Mouse (Mus musculus) lung, embryonic 14.5 days (tissue): ENCODE measurements around the gene Uap1l1. TPM values are rescaled to one million over a fixed set of nuclear protein-coding genes. Genes with fewer than 3 reads are reported as not detected.

Source experiments
- ATAC-seq: fragments of 200-750 bp; cut with Nextera tagmentation; 2 replicates; pipeline ENCODE4 v1.8.0; 2017; ENCODE audit warnings: mild to moderate bottlenecking, moderate TSS enrichment, moderate library complexity; ENCODE audit not compliant: insufficient read depth
- DNase-seq: peaks from one replicate; pipeline ENCODE4 v3.0.0-alpha.2; 2015
- H3K27ac ChIP-seq: fragments of 300-500 bp; sonication (generic); 2 replicates; pipeline ENCODE4 v1.5.1; 2014; ENCODE audit warnings: low read depth, mild to moderate bottlenecking, moderate library complexity
- H3K27me3 ChIP-seq: fragments of 300-500 bp; sonication (generic); 2 replicates; pipeline ENCODE4 v1.6.1; 2014; ENCODE audit warnings: low read length, control low read depth; ENCODE audit not compliant: insufficient read depth
- H3K36me3 ChIP-seq: fragments of 300-500 bp; sonication (generic); 2 replicates; pipeline ENCODE4 v1.6.1; 2014; ENCODE audit warnings: control low read depth; ENCODE audit not compliant: insufficient read depth
- H3K4me1 ChIP-seq: fragments of 300-500 bp; sonication (generic); 2 replicates; pipeline ENCODE4 v1.6.1; 2014; ENCODE audit warnings: antibody characterized with exemption, control low read depth; ENCODE audit not compliant: insufficient read depth
- H3K4me2 ChIP-seq: fragments of 300-500 bp; sonication (generic); 2 replicates; pipeline ENCODE4 v1.6.1; 2014; ENCODE audit warnings: mild to moderate bottlenecking
- H3K4me3 ChIP-seq: fragments of 300-500 bp; sonication (generic); 2 replicates; pipeline ENCODE4 v1.5.1; 2014; ENCODE audit warnings: low read depth, low read length
- H3K9ac ChIP-seq: fragments of 300-500 bp; sonication (generic); 2 replicates; pipeline ENCODE4 v1.6.1; 2014
- H3K9me3 ChIP-seq: fragments of 300-500 bp; sonication (generic); 2 replicates; pipeline ENCODE4 v1.6.1; 2016; ENCODE audit warnings: low read depth, low read length, control low read depth
- CTCF ChIP-seq: IDR thresholded peaks from 2 replicates; pipeline ENCODE4 v1.5.1; 2016; ENCODE audit warnings: antibody characterized with exemption, low read depth
- WGBS: fragments of 180-500 bp; shearing (Covaris S2); extraction: QIAGEN DNeasy Blood & Tissue Kit; methylation state at CpG from one replicate; pipeline ENCODE4 v1.1.7; 2014; 5-methylcytosine and 5-hydroxymethylcytosine counted together
- polyA plus RNA-seq: library from polyadenylated mRNA; unstranded; fragments of >200 nt; fragmentation: Nextera tagmentation; extraction: Ambion mirVana; gene quantifications from 2 replicates; pipeline ENCODE4 v1.2.1, GENCODE M21; 2014

Gene Uap1l1
- polyA plus RNA-seq, 1 experiment from 2014 or later = 20.1 TPM

GRCm38 (mm10) chr2:25400291-25400690, 34.8 kb upstream of the Uap1l1 start:
- WGBS = 21% methylated on average over 16 of the region's 16 CpGs
- H3K4me3 ChIP-seq = no peak overlapping the region

GRCm38 (mm10) chr2:25399051-25399450, 33.6 kb upstream of the Uap1l1 start, which contains the start of gene Npdc1:
Gene Npdc1 (plus strand): TSS chr2:25399351.
- DNase-seq (no peak), ATAC-seq (no peak)
- H3K9me3 ChIP-seq = no peaks in the 10 kb centered on the region
- peaks cover 89% of the 10 kb centered on the region for H3K27me3 ChIP-seq
- no peak within 1 kb of the TSS for H3K4me3 ChIP-seq
- H3K36me3 ChIP-seq = no peaks in the 10 kb centered on the region
- 56% methylated on average over 8 of the region's 8 CpGs for WGBS
- no peak within 1 kb of the TSS for H3K4me2 ChIP-seq
- no peak within 1 kb of the TSS for H3K27ac ChIP-seq
- no peak for TF ChIP-seq CTCF
- 0 out of 2 replicates have a peak, but pooled peaks cover 8% of the 10 kb centered on the region for H3K4me1 ChIP-seq
- H3K9ac ChIP-seq = no peak within 1 kb of the TSS

More at GRCm38 (mm10) chr2:25400291-25400690, 34.8 kb upstream of the Uap1l1 start:
- H3K4me2 ChIP-seq = peak overlapping the region; percentile 41; the same call in 1 of the 2 replicates
- H3K4me1 ChIP-seq = 0 out of 2 replicates have a peak, but pooled peaks cover 5% of the 10 kb centered on the region
- TF ChIP-seq CTCF = no peak
- no peak for ATAC-seq
- H3K9me3 ChIP-seq = no peaks in the 10 kb centered on the region
- H3K27ac ChIP-seq = no peak overlapping the region
- no peak overlapping the region for H3K9ac ChIP-seq
- H3K36me3 ChIP-seq = no peaks in the 10 kb centered on the region
- H3K27me3 ChIP-seq = peaks cover 87% of the 10 kb centered on the region
- DNase-seq = no peak

GRCm38 (mm10) chr2:25398065-25398464, 32.6 kb upstream of the Uap1l1 start:
- 86% methylated on average over 7 of the region's 7 CpGs for WGBS
- no peak overlapping the region for H3K4me2 ChIP-seq

GRCm38 (mm10) chr2:25397010-25397409, 31.5 kb upstream of the Uap1l1 start:
- no peak for TF ChIP-seq CTCF
- Histone ChIP-seq H3K4me3 (no peak overlapping the region), H3K4me1 (0 out of 2 replicates have a peak, but pooled peaks cover 8% of the 10 kb centered on the region), H3K9me3 (no peaks in the 10 kb centered on the region), H3K4me2 (no peak overlapping the region), H3K27ac (no peak overlapping the region), H3K36me3 (no peaks in the 10 kb centered on the region), H3K27me3 (peaks cover 72% of the 10 kb centered on the region), H3K9ac (no peak overlapping the region)
- DNase-seq (no peak), ATAC-seq (no peak)
- 50% methylated on average over 1 of the region's 1 CpGs for WGBS

More at GRCm38 (mm10) chr2:25398065-25398464, 32.6 kb upstream of the Uap1l1 start:
- Histone ChIP-seq H3K27ac (no peak overlapping the region), H3K4me1 (0 out of 2 replicates have a peak, but pooled peaks cover 8% of the 10 kb centered on the region), H3K4me3 (no peak overlapping the region), H3K36me3 (no peaks in the 10 kb centered on the region), H3K9me3 (no peaks in the 10 kb centered on the region), H3K9ac (no peak overlapping the region), H3K27me3 (peaks cover 82% of the 10 kb centered on the region)
- TF ChIP-seq CTCF = no peak
- no peak for DNase-seq
- no peak for ATAC-seq

GRCm38 (mm10) chr2:25396597-25396983, 31.1 kb upstream of the Uap1l1 start:
- ATAC-seq = no peak
- Histone ChIP-seq H3K27me3 (peaks cover 68% of the 10 kb centered on the region), H3K9ac (no peak overlapping the region)

GRCm38 (mm10) chr2:25395721-25396596, 30.5 kb upstream of the Uap1l1 start, which contains the start of gene Entpd2:
Gene Entpd2 (plus strand): TSS chr2:25395874.
- peaks cover 61% of the 10 kb centered on the region for H3K27me3 ChIP-seq
- peak; percentile 29; the same call in 1 of the 2 replicates for TF ChIP-seq CTCF
- H3K4me3 ChIP-seq = peak within 1 kb of the TSS; percentile 36
- peak; percentile 58 for ATAC-seq
- no peaks in the 10 kb centered on the region for H3K36me3 ChIP-seq
- H3K9ac ChIP-seq = peak within 1 kb of the TSS; percentile 36; the same call in 1 of the 2 replicates
- H3K27ac ChIP-seq = no peak within 1 kb of the TSS
- H3K4me1 ChIP-seq = 0 out of 2 replicates have a peak, but pooled peaks cover 8% of the 10 kb centered on the region
- peak; percentile 72 for DNase-seq
- H3K9me3 ChIP-seq = no peaks in the 10 kb centered on the region
- WGBS = 2% methylated on average over 57 of the region's 57 CpGs
- peak within 1 kb of the TSS; percentile 76 for H3K4me2 ChIP-seq

More at GRCm38 (mm10) chr2:25396597-25396983, 31.1 kb upstream of the Uap1l1 start:
- Histone ChIP-seq H3K36me3 (no peaks in the 10 kb centered on the region), H3K4me3 (peak overlapping the region; percentile 36), H3K27ac (no peak overlapping the region), H3K4me2 (peak overlapping the region; percentile 76), H3K4me1 (0 out of 2 replicates have a peak, but pooled peaks cover 8% of the 10 kb centered on the region), H3K9me3 (no peaks in the 10 kb centered on the region)
- 34% methylated on average over 3 of the region's 3 CpGs for WGBS
- no peak for TF ChIP-seq CTCF
- DNase-seq = no peak
